Mouse (Mus musculus) gastrocnemius, postnatal 25 days (tissue): ENCODE results near the gene Dpm1. TPM values are rescaled to one million over a fixed set of nuclear protein-coding genes. Genes with fewer than 3 reads are reported as not detected.
A peak's percentile ranks its signal among the peaks of the same experiment; 100 is the strongest.

Experiments used
- DNase-seq: peaks from one replicate; pipeline ENCODE4 v3.0.0; 2022
- total RNA-seq, 2 experiments: library from RNA; stranded (reverse); gene quantifications; 1 replicate in 1 of 2; 2 replicates in 1 of 2; pipeline ENCODE4 v1.2.3; 2021

The Dpm1 gene
- total RNA-seq, 2 experiments from 2014 or later, result 70.2 to 73.6 TPM

DNA sequence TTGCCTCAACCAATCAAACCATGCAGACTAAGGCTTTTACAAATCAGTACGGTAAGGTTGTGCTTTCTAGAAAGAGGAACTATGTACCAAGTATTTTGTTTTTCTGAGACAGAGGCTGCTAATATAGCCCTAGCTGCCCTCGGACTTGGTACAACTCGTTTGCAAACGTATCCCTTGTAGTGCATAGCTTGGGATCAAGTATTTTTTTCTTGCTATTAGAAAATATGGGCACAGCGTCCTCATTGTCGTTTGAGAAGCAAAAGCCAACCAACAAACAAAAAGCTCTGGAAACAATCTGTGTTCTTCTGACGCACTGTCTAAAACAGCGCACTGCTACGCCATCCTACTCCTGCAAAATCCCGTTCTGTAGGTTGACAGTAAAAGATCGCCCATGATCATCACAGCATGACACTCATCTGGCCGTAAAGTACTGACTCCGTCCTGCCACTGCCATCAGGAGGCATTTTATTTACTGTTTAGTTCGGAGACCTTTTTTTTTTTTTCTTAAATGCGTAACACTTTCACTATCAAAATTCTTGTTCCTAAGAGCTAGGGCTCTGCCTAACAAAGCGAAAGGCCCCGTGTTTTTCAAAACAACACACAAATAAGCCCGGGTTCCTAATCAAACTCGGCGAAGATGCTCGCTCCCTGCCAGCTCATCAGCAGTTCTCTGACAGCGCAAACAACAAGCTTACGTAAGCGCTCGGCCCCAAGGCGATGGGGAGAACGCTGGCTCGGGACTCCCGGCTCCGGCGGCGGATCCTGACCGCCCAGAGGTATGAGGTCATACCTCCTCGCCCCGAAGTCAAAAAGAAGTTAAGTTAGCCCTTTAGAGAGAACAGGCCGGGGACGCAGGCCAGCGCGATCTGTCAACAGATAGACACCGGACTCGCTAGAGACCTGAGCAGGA lies 1.0 kb downstream of the Dpm1 start:
- peak; percentile 42 for DNase-seq

DNA sequence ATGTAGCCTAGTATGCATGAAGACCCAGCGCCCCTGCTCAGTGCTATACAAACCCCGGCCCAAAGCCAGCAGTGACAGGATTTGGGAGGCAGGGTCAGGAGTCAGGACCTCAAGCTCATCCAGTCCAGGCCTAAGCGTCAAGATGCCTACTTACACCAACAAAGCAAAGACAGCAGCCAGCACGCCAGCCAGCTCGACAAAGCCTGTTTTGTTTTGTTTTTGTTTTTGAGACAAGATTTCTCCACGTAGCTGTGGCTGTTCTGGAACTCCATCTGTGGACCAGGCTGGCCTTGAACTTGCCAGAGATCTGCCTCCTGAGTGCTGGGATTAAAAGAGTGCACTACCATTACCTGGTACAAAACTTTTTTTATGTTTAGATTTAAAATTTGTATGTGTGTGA lies 7.1 kb downstream of the Dpm1 start:
- DNase-seq, result no peak

- no peak for DNase-seq
Observed at GRCm38 (mm10) chr2:168213788-168214397, 16.5 kb downstream of the Dpm1 start.

DNA sequence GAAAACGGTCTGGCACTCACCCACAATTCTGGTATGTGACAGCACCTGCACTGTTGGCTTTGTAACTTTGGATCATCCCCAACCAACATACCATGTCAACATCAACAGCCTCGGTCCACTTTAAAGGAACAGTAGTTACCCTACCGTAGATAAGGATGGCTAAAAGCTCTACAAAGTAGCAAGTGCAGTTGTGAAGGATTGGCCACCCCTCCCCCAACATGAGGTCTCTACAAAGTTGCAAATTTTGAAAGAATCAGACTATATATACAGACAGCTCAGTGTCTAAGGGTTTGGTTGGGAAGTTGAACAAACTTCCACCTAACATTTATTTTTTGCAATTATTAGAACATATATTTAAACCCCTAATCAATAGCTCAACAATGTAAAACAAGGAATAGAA lies 22.5 kb downstream of the Dpm1 start:
- no peak for DNase-seq

- DNase-seq, result peak; percentile 94
Observed at GRCm38 (mm10) chr2:168206725-168207644, 23.4 kb downstream of the Dpm1 start, which contains the start of gene Adnp. Adnp (minus strand) TSS chr2:168207112.

GRCm38 (mm10) chr2:168205681-168206631 lies 24.4 kb downstream of the Dpm1 start:
- DNase-seq, result peak; percentile 16

DNA sequence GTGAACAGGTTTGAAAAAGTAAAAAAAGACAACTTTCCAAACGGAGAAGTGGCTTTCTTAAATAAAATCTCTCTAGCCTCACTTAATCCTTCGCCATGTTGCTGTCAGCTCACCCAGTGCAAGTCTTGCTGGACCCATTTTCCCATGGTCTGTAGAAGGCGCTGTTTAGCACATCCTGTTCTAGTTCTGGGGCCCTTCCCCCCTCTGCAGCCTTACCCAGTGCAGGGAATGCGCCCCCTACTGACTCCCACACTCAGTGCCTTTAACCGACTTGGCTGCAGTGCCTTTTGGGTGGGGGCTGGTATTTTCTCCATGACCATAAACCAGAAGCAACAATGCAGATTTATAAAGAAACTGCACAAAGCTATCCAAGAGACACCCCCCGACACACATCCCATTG lies 25.1 kb downstream of the Dpm1 start:
- DNase-seq, result peak; percentile 76

- DNase-seq, result no peak
Observed at GRCm38 (mm10) chr2:168204476-168204999, 25.9 kb downstream of the Dpm1 start.

DNA sequence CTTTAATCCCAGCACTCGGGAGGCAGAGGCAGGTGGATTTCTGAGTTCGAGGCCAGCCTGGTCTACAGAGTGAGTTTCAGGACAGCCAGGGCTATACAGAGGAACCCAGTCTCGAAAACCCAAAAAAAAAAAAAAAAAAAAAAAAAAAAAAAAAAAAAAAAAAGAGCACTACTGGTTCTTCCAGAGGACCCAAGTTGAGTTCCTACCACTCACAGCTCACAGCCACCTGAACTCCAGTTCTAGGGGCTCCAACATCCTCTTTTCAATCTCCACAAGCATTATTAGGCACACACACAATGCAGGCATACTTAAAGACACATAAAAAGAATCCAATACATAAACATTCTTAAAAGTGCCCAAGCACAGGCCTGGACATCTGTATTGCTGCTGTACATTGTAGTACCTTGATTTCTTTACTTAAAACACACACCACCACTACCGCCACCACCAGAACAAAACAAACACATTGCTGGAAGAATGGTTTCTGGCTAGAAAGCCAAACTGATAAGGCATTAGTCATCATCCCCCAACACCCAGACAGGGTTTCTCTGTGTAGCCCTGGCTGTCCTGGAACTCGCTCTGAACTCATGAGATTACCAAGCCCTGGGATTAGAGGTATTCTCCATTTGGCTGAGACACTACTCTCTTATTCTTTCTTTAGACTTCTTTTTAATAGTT lies 30.2 kb downstream of the Dpm1 start:
- no peak for DNase-seq

DNA sequence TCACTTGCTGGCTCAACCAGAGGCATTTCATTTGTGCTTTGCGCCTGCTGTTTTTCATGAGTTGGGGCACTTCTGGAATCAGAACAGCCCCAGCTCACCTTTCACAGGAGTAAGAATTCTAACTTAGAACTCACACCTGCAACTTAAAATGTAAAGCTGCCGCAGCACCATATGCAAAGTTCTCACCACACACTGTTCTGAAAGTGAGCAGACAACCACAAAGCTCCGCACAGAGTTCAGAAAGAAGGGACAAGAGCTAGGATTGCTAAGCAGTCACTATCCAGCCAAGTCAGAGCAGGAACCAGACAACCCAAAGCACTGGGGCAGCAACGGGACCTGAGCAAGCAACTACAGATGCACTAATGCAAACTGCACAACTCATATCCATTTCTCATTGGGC lies 30.9 kb downstream of the Dpm1 start:
- no peak for DNase-seq

DNA sequence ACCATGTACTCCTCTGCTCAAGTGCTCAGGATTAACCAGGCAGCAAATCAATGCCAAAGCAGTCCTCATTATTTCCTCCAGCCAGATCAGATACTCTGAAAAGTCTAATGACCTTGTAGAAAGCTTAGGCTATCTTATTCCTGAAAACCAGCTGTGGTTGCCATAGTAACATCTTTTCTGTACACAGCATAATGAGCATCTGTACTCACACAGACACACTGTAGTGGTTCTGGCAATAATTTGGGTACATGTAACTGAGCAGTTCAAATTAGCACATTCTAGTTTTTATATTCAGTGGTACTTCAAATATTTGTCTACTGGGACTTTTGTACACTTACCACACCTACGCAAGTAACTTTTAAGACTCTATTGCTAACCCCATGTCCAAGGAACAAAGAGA lies 32.0 kb downstream of the Dpm1 start:
- no peak for DNase-seq

- DNase-seq, result no peak
Observed at GRCm38 (mm10) chr2:168195721-168196120, 34.7 kb downstream of the Dpm1 start.

DNA sequence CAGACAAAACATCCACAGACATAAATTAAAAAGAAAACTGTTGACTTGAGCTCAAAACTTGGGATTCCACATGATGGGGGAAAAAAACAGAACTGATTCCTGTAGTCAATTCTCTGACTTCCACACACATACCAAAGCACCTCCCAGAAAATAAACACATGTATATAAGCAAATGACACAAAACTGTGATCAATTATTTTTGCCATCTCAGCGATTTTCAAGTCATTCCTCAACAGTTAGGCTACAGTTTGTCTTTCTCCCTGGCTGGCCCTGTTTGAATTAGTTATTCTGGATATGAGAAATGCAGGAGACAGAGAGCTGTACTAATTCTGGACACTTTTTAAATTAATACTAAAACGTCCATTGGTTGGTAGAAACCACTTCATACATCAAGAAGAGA lies 36.7 kb downstream of the Dpm1 start:
- no peak for DNase-seq

GRCm38 (mm10) chr2:168191856-168192255 lies 38.5 kb downstream of the Dpm1 start:
- DNase-seq, result no peak

DNA sequence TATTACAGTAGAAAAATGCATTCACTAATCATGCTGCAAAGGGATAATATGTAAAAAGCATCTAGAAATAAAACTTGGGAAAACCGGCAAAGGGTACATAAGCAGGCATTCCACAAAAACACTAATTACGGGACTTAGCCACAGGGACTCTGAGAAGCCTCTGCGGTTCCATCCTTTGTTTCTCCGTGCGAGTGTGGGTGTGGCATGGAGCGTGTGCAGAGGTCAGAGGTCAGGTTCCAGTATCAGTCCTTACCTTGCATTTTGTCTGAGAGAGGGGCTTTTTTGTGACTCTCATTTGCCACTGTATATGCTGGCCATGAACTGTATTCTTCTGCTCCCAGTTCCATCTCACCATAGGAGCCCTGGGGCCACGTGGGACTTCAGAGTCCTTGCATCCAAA lies 54.4 kb downstream of the Dpm1 start:
- no peak for DNase-seq

GRCm38 (mm10) chr2:168170167-168170685 lies 60.2 kb downstream of the Dpm1 start:
- DNase-seq, result peak; percentile 64

DNA sequence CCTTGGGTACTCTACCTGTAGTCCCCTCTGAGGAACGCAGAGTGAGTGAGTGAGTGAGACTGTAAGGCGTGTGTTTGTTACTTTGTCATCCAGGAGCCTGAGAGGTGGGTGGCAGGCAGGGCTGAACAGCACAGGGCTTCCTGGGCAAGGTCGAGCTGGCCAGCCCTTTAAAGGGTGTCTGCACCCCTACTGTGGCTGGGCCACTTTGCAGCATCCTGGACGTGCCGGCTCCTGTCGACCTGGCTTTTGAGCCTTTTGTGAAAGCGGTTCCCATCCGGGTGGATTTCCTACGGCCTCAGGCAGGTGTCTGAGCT lies 60.6 kb downstream of the Dpm1 start:
- DNase-seq, result no peak

- no peak for DNase-seq
Observed at GRCm38 (mm10) chr2:168168892-168169799, 61.2 kb downstream of the Dpm1 start.

- no peak for DNase-seq
Observed at GRCm38 (mm10) chr2:168167781-168168180, 62.6 kb downstream of the Dpm1 start.
